Mouse (Mus musculus) kidney, postnatal 0 days (tissue): ENCODE data around the gene Sh2d5. TPM values are rescaled to one million over a fixed set of nuclear protein-coding genes. Genes with fewer than 3 reads are reported as not detected.

Experiments used
- ATAC-seq: fragments of 200-750 bp; cut with Nextera tagmentation; replicated peaks from 2 replicates; pipeline ENCODE4 v1.8.0; 2017; ENCODE audit warnings: low read depth, moderate number of reproducible peaks, moderate TSS enrichment, moderate library complexity; ENCODE audit not compliant: low FRiP score
- DNase-seq: peaks from one replicate; pipeline ENCODE4 v3.0.0-alpha.2; 2016; ENCODE audit warnings: low spot score
- H3K27ac ChIP-seq: fragments of 300-500 bp; sonication (generic); 2 replicates; pipeline ENCODE4 v1.5.1; 2014; ENCODE audit warnings: mild to moderate bottlenecking
- H3K27me3 ChIP-seq: fragments of 300-500 bp; sonication (generic); 2 replicates; pipeline ENCODE4 v1.6.1; 2014; ENCODE audit warnings: low read length, mixed read lengths; ENCODE audit not compliant: insufficient read depth
- H3K36me3 ChIP-seq: fragments of 300-500 bp; sonication (generic); 2 replicates; pipeline ENCODE4 v1.6.1; 2014; ENCODE audit warnings: low read length, mixed read lengths; ENCODE audit not compliant: insufficient read depth
- H3K4me1 ChIP-seq: fragments of 300-500 bp; sonication (generic); replicated peaks from 2 replicates; pipeline ENCODE4 v1.6.1; 2014; ENCODE audit warnings: antibody characterized with exemption, low read length, mixed read lengths; ENCODE audit not compliant: insufficient read depth
- H3K4me2 ChIP-seq: fragments of 300-500 bp; sonication (generic); 2 replicates; pipeline ENCODE4 v1.6.1; 2014; ENCODE audit warnings: mild to moderate bottlenecking, low read length, moderate library complexity, mixed read lengths
- H3K4me3 ChIP-seq: fragments of 300-500 bp; sonication (generic); replicated peaks from 2 replicates; pipeline ENCODE4 v1.5.1; 2014; ENCODE audit warnings: low read depth, low read length
- H3K9ac ChIP-seq: fragments of 300-500 bp; sonication (generic); 2 replicates; pipeline ENCODE4 v1.6.1; 2014; ENCODE audit warnings: low read depth, low read length
- H3K9me3 ChIP-seq: fragments of 300-500 bp; sonication (generic); replicated peaks from 2 replicates; pipeline ENCODE4 v1.6.1; 2016; ENCODE audit warnings: low read length, inconsistent platforms, mixed read lengths
- CTCF ChIP-seq: IDR thresholded peaks from 2 replicates; pipeline ENCODE4 v1.5.1; 2016; ENCODE audit warnings: antibody characterized with exemption, low read depth, mild to moderate bottlenecking, moderate library complexity
- WGBS: fragments of 180-500 bp; shearing (Covaris S2); extraction: QIAGEN DNeasy Blood & Tissue Kit; methylation state at CpG from one replicate; pipeline ENCODE4 v1.1.7; 2014; 5-methylcytosine and 5-hydroxymethylcytosine counted together
- polyA plus RNA-seq: library from polyadenylated mRNA; unstranded; fragments of >200 nt; fragmentation: Nextera tagmentation; extraction: Ambion mirVana; gene quantifications from 2 replicates; pipeline ENCODE4 v1.2.1, GENCODE M21; 2015

Gene Sh2d5
- polyA plus RNA-seq, 1 experiment from 2014 or later, result 0.42 TPM

DNA sequence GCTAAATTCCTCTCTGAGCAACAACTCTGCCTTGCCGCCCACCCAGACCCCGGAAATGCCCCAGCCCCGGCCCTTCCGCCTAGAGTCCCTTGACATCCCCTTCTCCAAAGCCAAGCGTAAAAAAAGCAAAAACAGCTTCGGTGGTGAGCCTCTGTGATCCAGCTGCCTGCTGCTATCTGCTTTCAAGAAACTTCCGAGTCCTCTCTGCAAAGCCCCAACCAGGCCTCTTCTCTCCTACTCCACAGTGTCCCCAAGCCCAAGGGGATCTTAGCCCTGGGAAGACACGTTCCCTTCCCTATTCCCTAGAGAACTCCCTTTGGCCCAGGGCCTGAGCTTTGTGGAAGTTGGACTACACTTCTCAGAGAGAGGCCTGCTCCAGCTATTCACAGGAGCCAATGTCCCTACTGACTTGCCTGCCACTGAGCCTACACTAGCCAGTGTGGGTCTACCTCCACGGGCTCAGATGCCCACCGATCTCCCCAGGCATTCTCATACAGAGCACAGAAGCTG lies 51.1 kb downstream of the Sh2d5 start:
- DNase-seq (no peak), ATAC-seq (no peak)
- H3K36me3 ChIP-seq, result no peaks in the 10 kb centered on the region
- 89% methylated on average over 10 of the region's 10 CpGs for WGBS
- H3K9ac ChIP-seq, result no peak overlapping the region
- no peak overlapping the region for H3K27ac ChIP-seq
- TF ChIP-seq CTCF, result no peak
- H3K4me3 ChIP-seq, result no peak overlapping the region
- H3K27me3 ChIP-seq, result no peaks in the 10 kb centered on the region
- no peak overlapping the region for H3K4me2 ChIP-seq
- no peaks in the 10 kb centered on the region for H3K9me3 ChIP-seq
- peaks cover 12% of the 10 kb centered on the region for H3K4me1 ChIP-seq

DNA sequence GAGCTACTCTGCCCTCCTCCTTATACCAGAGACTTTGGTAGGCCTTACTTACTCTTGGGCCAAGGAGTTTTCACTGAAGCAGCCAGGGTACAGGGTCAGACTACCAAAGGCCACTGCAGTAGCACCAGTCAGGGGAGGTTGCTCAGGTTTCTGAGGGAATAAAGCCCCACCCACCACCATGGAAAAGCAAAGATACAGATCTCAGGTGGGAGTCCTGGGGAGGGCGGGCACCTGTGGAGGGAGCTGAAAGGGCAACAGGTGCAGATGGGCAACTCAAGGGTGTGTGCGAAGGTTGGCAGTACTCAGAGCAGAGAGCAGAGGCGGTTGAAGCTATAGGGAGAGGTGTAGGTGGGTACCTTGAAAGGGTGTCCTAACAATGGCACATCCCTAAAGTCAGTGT lies 52.8 kb downstream of the Sh2d5 start:
- Histone ChIP-seq H3K9me3 (no peaks in the 10 kb centered on the region), H3K36me3 (0 out of 2 replicates have a peak, but pooled peaks cover 9% of the 10 kb centered on the region), H3K27me3 (no peaks in the 10 kb centered on the region), H3K4me2 (no peak overlapping the region), H3K9ac (no peak overlapping the region), H3K4me3 (no peak overlapping the region), H3K4me1 (peaks cover 12% of the 10 kb centered on the region), H3K27ac (no peak overlapping the region)
- DNase-seq (no peak), ATAC-seq (no peak)
- 86% methylated on average over 3 of the region's 3 CpGs for WGBS
- TF ChIP-seq CTCF, result no peak

DNA sequence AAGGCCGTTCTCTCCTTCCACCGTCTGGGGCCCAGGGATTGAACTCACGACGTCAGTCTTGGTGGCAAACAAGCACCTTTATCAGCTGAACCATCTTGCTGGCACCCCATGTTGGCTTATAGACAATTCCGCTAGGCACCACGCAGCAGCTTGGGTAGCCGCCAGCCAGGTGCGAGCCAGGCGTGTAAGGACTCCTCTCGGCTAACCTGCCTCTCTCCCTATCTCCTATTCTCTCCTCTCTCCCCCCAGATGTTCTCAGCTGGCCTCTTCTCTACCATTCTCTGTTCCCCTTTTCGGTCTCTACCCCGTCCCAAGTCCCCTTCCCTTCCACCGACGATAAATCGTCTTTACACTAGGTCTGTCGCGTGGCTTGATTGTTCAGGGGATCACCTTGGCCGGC lies 53.5 kb downstream of the Sh2d5 start:
- 11% methylated on average over 18 of the region's 18 CpGs for WGBS
- no peaks in the 10 kb centered on the region for H3K27me3 ChIP-seq

DNA sequence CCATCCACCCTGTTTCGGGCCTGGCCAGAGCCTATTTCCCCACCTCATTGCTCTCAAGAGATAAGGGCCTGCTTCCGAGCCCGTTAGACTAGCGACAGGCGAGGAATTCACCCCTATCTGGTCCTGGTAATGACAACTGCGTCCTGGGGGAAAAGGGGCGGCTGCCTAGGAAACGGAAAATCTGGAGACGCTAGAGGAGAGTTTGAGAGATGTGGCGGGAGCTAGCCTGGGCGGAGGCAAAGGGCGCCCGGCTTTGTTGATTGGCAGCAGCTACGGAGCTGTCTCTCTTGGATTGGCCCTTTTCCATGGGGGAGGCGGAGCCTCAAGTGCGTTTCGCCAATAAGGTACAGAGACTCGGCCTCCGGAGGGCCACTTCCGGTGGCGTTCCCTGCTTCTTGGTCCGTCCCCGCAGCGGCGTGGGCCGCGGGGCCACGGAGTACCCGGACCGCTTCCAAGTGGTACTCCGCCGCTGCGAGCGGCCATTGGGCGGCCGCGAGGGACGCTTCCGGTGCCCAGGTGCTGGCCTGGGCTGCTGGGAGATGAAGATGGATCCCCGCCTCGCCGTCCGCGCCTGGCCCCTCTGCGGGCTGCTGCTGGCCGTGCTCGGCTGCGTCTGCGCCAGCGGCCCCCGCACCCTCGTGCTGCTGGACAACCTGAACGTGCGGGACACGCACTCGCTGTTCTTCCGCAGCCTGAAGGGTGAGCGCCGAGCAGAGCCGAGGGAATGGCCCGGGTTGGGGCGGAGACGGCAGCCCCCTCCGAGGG lies 54.3 kb downstream of the Sh2d5 start, which contains the start of gene Ddost:
Gene Ddost (plus strand): TSS at position 391 of the 765 bp plus-strand sequence.
- TF ChIP-seq CTCF, result no peak
- peak within 1 kb of the TSS; percentile 86 for H3K4me2 ChIP-seq
- H3K27ac ChIP-seq, result peak within 1 kb of the TSS; percentile 61
- peaks cover 12% of the 10 kb centered on the region for H3K4me1 ChIP-seq
- no peaks in the 10 kb centered on the region for H3K9me3 ChIP-seq
- no peaks in the 10 kb centered on the region for H3K27me3 ChIP-seq
- DNase-seq (peak; percentile 99), ATAC-seq (peak; percentile 97)
- H3K9ac ChIP-seq, result peak within 1 kb of the TSS; percentile 90
- peak within 1 kb of the TSS; percentile 97 for H3K4me3 ChIP-seq
- WGBS, result under 1% methylated on average over 64 of the region's 64 CpGs
- H3K36me3 ChIP-seq, result peaks cover 17% of the 10 kb centered on the region; the same call in 1 of the 2 replicates

More for the DNA sequence above, 53.5 kb downstream of the Sh2d5 start:
- peak overlapping the region; percentile 97 for H3K4me3 ChIP-seq
- no peaks in the 10 kb centered on the region for H3K9me3 ChIP-seq
- H3K4me1 ChIP-seq, result peaks cover 12% of the 10 kb centered on the region
- peak overlapping the region; percentile 51 for H3K9ac ChIP-seq
- no peak for TF ChIP-seq CTCF
- no peak for DNase-seq
- peak overlapping the region; percentile 60 for H3K4me2 ChIP-seq
- ATAC-seq, result no peak
- H3K36me3 ChIP-seq, result 0 out of 2 replicates have a peak, but pooled peaks cover 9% of the 10 kb centered on the region
- peak overlapping the region; percentile 9; the same call in 1 of the 2 replicates for H3K27ac ChIP-seq

DNA sequence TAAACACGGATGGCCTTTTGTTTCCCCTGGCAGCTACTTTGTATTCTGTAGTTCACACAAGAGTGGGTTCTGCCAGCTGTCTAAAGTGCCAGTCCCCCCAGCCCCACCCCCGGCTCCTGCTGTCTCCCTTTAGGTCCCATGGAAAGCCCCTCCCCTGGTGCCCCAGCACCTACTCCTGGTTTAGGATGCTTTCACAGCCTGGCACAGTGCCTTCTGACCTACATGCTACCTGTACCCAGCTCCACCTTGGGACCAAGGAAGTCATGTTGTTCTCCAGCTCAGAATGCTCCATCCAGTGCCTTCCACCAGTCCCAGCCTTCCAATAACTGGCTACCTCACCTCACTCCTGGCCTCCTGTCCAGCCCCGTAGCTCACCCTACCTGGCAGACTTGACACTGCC lies 56.8 kb downstream of the Sh2d5 start:
- H3K9me3 ChIP-seq, result no peaks in the 10 kb centered on the region
- no peak overlapping the region for H3K4me2 ChIP-seq
- DNase-seq (no peak), ATAC-seq (no peak)
- H3K27ac ChIP-seq, result no peak overlapping the region
- H3K27me3 ChIP-seq, result no peaks in the 10 kb centered on the region
- 88% methylated on average over 3 of the region's 3 CpGs for WGBS
- H3K36me3 ChIP-seq, result peaks cover 28% of the 10 kb centered on the region
- no peak overlapping the region for H3K9ac ChIP-seq
- no peak for TF ChIP-seq CTCF
- peaks cover 12% of the 10 kb centered on the region for H3K4me1 ChIP-seq
- no peak overlapping the region for H3K4me3 ChIP-seq

DNA sequence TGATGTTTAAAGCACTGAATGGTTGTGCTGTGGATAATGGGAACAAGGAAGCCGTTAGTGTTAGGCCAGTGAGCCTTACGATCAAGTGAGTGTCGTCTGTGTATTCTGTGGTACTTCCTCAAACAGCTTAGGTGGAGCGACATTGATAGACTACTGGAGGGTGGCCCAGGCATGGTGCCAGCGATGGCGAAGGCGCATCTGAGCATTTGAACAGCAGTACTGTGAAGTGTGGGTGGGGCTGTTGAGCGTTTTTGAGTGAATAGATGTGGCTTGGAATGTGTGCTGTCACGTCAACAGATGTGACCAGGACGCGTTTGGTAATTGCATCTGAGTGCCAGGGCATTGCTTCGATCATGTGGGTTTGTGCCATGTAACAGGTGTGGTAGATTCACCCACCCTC lies 57.5 kb downstream of the Sh2d5 start:
- ATAC-seq, result no peak
- TF ChIP-seq CTCF, result no peak
- Histone ChIP-seq H3K4me3 (no peak overlapping the region), H3K4me1 (peaks cover 12% of the 10 kb centered on the region), H3K27ac (no peak overlapping the region), H3K36me3 (peaks cover 34% of the 10 kb centered on the region), H3K27me3 (no peaks in the 10 kb centered on the region), H3K9me3 (no peaks in the 10 kb centered on the region), H3K4me2 (no peak overlapping the region), H3K9ac (no peak overlapping the region)
- DNase-seq, result no peak
- WGBS, result 91% methylated on average over 12 of the region's 12 CpGs
